Mouse (Mus musculus) thymus, postnatal 14 days (tissue): ENCODE results near the gene Pgm1.

ENCODE experiments used
- DNase-seq: peaks from one replicate; pipeline ENCODE4 v3.0.0; 2021

Gene Pgm1

GRCm38 (mm10) chr4:99929149-99929612 lies at the start of gene Pgm1:
Gene Pgm1 (plus strand): TSS chr4:99929414.
- DNase-seq = peak; percentile 67

DNA sequence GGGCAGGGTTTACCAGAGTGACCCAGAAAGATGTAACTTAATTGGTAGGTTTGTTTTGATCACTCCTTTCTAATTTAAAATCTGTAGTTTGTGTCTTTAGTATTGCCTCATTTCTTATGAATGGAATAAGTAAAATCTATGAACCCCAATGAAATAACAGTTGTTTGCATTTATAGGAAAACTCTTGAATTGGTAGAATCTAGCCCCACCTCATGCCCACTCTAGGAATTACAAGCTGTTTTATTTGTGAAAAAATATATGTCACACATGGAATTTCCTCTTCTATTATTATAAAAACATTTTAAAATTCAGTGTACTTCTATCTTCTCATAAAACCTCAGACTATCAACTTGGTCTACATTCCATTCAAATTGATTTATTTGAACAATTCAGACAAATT lies 47.3 kb upstream of the Pgm1 start:
- peak; percentile 17 for DNase-seq

DNA sequence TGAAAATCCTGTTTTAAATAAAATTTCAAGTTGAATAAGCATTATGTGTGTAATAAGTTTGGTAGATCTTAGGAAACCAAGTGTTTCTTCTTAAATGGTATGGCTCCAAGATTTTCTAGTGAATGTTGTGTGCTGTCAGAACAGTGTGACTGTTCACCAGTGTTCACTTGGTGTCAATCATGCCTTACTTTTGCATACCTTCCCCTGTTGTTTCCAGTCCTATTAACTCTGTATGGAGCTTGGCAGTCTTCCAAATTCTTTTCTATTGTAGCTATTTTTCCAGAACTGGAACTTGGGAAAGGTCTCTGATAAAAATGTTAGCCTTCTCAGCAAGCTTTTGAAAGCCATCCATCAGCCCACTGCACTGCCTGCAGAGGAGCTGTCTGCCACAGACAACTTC lies 46.8 kb upstream of the Pgm1 start:
- DNase-seq = no peak

DNA sequence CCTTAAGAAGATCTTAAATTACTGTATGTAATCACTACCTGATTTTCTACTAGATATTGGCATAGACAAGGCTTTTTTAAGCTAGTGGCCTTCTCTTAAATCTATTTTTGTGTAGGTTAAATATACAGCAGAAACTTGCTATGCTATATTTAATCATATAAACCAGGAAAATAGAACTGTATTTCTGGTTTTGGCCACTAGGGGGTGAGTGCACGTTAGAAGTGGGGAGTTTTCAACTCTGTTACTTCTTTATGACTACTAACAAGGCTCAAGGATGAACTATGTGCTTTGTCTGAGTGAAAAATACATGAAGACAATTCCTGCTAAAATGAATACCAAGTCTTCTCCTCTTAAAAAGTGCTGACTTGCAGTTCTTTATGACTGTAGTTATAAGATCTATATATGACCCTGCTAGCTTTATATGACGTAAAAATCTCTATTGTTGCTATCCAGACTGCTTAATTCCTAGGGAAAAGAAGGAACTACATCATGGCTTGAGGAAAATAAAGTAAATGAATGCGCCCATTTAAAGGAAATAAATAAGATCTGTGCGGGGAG lies 15.2 kb upstream of the Pgm1 start:
- peak; percentile 14 for DNase-seq

DNA sequence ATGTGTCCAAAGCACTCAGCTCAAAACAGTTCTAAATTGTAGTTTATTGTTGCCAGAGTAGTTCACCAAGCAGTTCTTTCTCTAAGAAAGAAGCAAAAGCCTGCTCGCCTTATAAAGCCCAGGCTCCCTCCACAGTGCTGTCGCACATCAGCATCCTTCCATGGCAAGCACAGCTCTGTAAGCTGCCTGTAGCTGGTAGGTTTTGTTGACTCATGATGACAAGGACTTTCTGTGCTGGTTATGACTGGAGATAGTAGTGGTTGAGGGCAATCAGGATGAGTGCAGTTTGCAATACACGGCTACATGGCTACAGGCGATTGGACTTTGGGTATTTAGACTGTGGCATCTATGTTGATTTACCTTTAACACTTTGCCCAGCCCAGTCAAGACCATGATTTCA lies 2.8 kb upstream of the Pgm1 start:
- no peak for DNase-seq

- no peak for DNase-seq
Measured at GRCm38 (mm10) chr4:99928521-99928920, 693 bp upstream of the Pgm1 start.

DNA sequence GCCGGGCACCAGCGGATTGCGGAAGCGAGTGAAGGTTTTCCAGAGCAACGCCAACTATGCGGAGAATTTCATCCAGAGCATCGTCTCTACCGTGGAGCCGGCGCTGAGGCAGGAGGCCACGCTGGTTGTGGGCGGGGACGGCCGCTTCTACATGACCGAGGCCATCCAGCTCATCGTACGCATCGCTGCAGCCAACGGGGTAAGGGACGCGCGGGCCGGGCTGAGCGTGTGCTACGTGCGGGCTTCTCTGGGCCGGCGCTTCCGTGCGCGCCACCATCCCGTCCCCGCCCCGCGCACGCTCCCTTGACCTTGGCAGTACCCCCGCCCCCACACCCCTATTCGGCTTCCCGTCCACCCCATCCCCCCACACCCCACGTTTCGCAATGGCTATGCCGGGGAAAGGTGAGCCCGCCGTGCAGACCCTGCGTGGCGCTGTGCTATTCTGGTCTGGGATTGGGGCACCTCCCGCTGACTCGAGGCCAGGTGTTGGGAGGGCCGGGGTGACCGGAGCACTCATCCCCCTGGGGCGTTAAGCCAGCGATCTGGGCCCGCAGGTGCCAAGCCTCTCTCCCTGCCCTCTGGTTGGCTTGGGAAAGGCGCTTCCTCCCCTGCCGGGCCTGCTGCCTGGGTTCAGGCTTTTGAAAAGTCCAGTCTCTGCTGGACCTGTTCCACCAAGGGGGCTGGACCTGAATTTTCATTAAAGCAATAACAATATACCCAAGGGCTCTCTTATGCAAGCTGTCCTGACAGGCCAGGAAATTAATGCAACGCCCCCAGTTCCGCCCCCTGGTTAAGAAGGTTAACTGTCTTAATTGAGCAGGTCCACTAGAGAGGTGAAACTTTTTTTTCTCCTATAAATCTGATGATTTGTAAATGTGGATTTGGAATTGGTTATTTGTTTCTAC lies 651 bp downstream of the Pgm1 start, which contains the start of gene Itgb3bp:
Itgb3bp (minus strand) TSS at position 201 of the 905 bp plus-strand sequence.
- peak; percentile 69 for DNase-seq

DNA sequence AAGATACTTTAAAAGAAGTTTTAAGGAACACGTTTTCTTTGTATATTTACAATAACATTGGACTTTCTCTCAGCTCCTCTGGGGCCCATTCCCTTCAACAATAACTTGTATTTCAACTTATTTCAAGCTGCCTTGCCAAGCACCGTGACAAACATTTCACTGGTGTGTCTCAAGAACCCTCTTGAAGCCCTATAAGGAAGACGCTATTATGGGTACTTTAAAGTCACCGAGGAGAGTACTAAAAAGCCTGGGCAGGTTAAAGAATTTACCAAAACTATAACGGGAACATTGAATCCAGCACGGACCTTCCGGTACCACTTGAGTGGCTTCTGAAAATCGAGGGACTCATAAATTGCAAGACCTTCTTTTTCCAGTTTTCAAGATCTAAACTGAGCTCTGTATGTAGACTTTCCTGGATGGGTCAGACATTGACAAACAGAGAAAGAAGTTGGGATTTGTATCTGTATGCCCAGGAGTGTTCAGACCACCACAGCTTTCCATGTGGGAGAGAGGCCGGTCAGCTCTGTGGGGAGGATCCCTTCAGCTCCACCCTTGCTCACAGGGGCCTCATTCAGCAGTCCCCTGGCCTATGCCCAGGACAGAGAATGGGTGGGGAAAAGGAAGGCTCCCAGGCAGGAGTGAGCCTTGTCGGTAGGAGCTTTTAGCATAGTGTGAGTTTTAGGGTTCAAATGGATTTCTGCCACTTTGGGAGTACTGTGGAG lies 1.5 kb downstream of the Pgm1 start:
- DNase-seq = no peak

GRCm38 (mm10) chr4:99931240-99931580 lies 2.0 kb downstream of the Pgm1 start:
- DNase-seq = no peak

- no peak for DNase-seq
Measured at GRCm38 (mm10) chr4:99931807-99932206, 2.6 kb downstream of the Pgm1 start.

GRCm38 (mm10) chr4:99934859-99935258 lies 5.6 kb downstream of the Pgm1 start:
- no peak for DNase-seq

- DNase-seq = no peak
Measured at GRCm38 (mm10) chr4:99936278-99936677, 7.1 kb downstream of the Pgm1 start.

- DNase-seq = no peak
Measured at GRCm38 (mm10) chr4:99939711-99940505, 10.7 kb downstream of the Pgm1 start.

- peak; percentile 9 for DNase-seq
Measured at GRCm38 (mm10) chr4:99941655-99942414, 12.6 kb downstream of the Pgm1 start.

- no peak for DNase-seq
Measured at GRCm38 (mm10) chr4:99944606-99945005, 15.4 kb downstream of the Pgm1 start.

GRCm38 (mm10) chr4:99945011-99945410 lies 15.8 kb downstream of the Pgm1 start:
- no peak for DNase-seq

DNA sequence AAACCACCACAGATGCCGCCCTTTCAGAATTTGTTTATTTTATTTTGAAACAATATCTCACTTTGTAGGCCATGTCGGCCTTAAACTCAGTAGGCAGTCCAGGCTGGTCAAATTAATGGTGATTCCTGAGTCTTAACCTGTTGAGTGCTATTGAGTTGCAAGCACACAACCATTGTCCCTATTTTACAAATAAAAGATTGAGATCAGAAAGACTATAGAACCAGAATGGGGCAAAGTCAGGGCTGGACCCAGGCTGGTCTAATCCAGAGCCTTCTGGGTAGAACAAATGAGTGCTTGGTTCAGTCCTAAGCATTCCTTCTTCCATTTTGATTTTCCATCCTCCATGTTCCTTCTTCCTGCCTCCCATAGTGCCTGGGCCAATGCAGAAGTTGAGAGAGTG lies 17.3 kb downstream of the Pgm1 start:
- DNase-seq = no peak

DNA sequence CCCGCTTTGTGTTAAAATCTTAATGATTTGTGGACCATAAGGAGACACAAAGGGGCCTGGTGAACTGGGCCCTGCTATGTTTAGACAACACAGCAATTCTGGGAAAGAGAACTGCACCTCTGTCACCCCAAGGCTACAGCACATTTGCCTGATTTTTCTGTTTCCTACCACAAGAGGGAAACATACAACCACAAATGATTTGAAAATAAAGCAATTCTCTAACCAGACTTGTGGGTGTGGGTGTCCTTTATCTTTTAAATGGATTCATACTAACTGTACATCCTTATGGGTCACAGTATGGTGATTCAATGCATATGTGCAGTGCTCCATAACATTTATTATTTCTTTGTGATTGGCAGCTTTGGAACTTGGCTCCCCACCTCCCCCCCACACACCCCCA lies 18.0 kb downstream of the Pgm1 start:
- DNase-seq = no peak

DNA sequence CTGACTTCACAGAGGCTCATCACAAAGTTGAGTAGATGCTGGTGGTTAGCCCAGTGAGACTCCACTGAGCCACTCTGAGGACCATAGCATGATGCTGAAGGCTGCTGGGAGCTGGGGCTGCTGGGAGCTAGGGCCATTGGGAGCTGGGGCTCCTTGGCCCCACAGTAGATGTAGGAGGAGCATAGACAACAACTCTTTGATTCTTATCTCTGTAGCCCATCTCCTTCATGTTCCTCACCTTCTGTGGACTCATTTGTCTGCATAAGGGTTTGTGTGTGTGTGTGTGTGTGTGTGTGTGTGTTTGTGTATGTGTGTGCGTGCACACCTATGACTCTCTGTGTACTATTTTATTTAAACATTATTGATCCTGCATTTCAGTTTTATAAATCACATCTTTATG lies 18.7 kb downstream of the Pgm1 start:
- no peak for DNase-seq

GRCm38 (mm10) chr4:99953904-99954303 lies 24.7 kb downstream of the Pgm1 start:
- no peak for DNase-seq

- no peak for DNase-seq
Measured at GRCm38 (mm10) chr4:99955396-99955795, 26.2 kb downstream of the Pgm1 start.

DNA sequence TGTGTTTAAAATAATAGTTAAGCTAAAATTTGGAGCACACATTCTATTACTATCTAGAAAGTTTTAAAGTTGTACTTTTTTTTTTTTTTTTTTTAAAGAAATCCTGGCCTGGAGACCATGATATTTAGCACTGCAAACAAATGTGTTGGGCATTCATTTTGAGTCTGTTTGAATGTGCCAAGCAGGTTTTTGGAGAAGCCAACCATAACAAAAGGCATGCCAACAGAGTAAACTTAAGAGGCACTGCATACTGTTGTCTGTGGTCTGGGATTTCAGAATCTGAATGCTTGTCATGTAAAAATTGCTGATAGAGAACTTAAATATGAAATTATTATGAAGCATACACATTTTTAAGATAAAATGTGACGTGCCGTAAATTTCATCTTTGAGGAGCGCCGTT lies 28.0 kb downstream of the Pgm1 start:
- DNase-seq = no peak
